Mouse (Mus musculus): ENCODE measurements around the gene Pald1. TPM values are rescaled to one million over a fixed set of nuclear protein-coding genes. Genes with fewer than 3 reads are reported as not detected.

The Pald1 gene
- polyA plus RNA-seq, 1 experiment = 7.5 TPM

DNA sequence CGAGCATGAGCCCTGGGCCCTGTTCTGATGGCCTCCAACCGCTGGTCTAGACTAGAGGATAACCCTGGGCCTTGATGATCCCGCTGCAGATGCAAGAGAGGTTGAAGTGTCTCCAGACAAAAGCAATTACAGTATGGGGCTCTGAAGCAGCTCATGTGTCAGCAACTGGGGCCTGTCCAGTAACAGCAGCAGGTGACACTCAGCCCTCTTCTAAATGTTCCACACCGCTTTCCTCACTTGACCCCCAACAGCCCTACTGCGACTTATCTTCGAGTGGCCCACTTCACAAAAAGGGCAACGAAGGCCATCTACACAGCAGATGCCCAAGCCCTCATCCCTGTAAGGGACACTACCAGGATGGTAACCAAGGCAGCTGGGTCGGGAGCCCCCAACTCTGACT, 38.2 kb downstream of the Pald1 start:
- Histone ChIP-seq H3K27ac (ENCODE audit: control insufficient read depth, insufficient read depth, low read depth, low read length) (no peak overlapping the region), H3K4me1 (ENCODE audit: control insufficient read depth, insufficient read depth, low read length) (peaks cover 28% of the 10 kb centered on the region), H3K4me3 (ENCODE audit: control insufficient read depth, low read depth, low read length) (no peak overlapping the region), H3K36me3 (ENCODE audit: control insufficient read depth, insufficient read depth, low read length) (no peaks in the 10 kb centered on the region), H3K27me3 (ENCODE audit: control insufficient read depth, insufficient read depth, low read length) (no peaks in the 10 kb centered on the region)
- TF ChIP-seq POLR2A (IDR thresholded peaks at IDR 0.05; ENCODE audit: control insufficient read depth, low read depth, low read length) = no peak
- no peak for TF ChIP-seq CTCF (IDR thresholded peaks at IDR 0.05; ENCODE audit: control insufficient read depth, insufficient read depth, insufficient replicate concordance, low read depth, low read length)

DNA sequence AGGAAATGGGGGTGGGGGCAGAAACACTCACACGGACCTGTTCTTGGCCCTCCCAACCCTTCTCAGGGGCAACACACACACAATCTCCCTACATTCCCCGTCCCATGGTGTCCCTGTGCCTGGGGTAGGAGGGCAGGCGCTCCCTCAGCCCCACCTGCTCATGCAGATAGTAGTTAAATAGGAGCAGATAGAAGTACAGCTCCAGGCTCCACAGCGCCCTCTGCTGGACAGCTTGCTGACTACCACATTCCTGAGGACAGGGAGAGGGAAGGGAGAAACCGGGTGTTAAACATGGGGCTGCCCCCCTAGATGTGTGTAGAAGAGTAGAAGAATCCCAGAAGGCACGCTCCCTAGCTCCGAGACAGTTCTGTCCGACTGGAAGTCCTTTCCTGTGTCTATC, 39.4 kb downstream of the Pald1 start:
- no peaks in the 10 kb centered on the region for H3K36me3 ChIP-seq (ENCODE audit: control insufficient read depth, insufficient read depth, low read length)
- peak; percentile 87 for TF ChIP-seq CTCF (IDR thresholded peaks at IDR 0.05; ENCODE audit: control insufficient read depth, insufficient read depth, insufficient replicate concordance, low read depth, low read length)
- TF ChIP-seq POLR2A (IDR thresholded peaks at IDR 0.05; ENCODE audit: control insufficient read depth, low read depth, low read length) = no peak
- H3K4me3 ChIP-seq (ENCODE audit: control insufficient read depth, low read depth, low read length) = no peak overlapping the region
- H3K4me1 ChIP-seq (ENCODE audit: control insufficient read depth, insufficient read depth, low read length) = peaks cover 28% of the 10 kb centered on the region
- no peaks in the 10 kb centered on the region for H3K27me3 ChIP-seq (ENCODE audit: control insufficient read depth, insufficient read depth, low read length)
- no peak overlapping the region for H3K27ac ChIP-seq (ENCODE audit: control insufficient read depth, insufficient read depth, low read depth, low read length)

DNA sequence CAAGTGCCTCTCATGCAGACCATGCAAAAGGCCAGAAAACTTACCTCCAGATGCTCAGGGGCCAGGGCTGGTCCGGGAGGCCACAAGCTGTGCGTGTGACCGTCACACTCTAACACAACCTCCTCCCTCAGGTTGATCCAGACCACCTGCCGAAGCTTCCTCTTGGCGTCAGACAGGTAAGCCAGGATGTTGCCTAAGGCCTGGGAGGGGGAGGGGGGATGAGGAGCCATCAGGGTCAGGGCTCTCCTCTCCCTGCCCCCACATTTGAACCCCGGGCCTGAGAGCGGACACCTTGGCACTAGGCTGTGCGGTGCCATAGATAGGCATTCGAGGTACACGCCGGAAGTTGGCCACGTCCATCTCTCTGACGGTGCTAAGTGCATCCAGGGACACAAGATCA, 40.6 kb downstream of the Pald1 start:
- Histone ChIP-seq H3K36me3 (ENCODE audit: control insufficient read depth, insufficient read depth, low read length) (no peaks in the 10 kb centered on the region), H3K27ac (ENCODE audit: control insufficient read depth, insufficient read depth, low read depth, low read length) (no peak overlapping the region), H3K27me3 (ENCODE audit: control insufficient read depth, insufficient read depth, low read length) (no peaks in the 10 kb centered on the region), H3K4me1 (ENCODE audit: control insufficient read depth, insufficient read depth, low read length) (peaks cover 28% of the 10 kb centered on the region), H3K4me3 (ENCODE audit: control insufficient read depth, low read depth, low read length) (no peak overlapping the region)
- TF ChIP-seq POLR2A (IDR thresholded peaks at IDR 0.05; ENCODE audit: control insufficient read depth, low read depth, low read length) (no peak), CTCF (IDR thresholded peaks at IDR 0.05; ENCODE audit: control insufficient read depth, insufficient read depth, insufficient replicate concordance, low read depth, low read length) (no peak)

DNA sequence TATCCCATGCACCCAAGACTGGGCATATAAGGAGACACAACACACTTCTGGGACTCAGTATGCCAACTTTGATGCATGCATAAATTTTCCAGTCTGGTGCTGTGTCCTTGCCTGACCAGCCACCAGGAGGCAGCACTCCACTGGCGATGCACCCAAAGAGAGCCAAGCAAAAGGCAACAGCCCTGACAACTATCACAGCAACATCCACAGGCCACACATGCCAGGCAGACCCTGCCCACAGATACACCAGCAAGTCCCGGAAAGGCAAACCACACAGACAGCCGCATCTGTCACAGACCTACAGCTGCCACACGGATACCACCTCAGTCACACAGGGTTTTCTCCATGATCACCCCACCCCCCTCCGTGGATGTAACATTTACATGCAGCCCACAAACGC, 41.8 kb downstream of the Pald1 start:
- TF ChIP-seq CTCF (IDR thresholded peaks at IDR 0.05; ENCODE audit: control insufficient read depth, insufficient read depth, insufficient replicate concordance, low read depth, low read length) = peak; percentile 70; the same call in 1 of the 2 replicates
- no peak for TF ChIP-seq POLR2A (IDR thresholded peaks at IDR 0.05; ENCODE audit: control insufficient read depth, low read depth, low read length)
- Histone ChIP-seq H3K36me3 (ENCODE audit: control insufficient read depth, insufficient read depth, low read length) (no peaks in the 10 kb centered on the region), H3K4me3 (ENCODE audit: control insufficient read depth, low read depth, low read length) (no peak overlapping the region)

DNA sequence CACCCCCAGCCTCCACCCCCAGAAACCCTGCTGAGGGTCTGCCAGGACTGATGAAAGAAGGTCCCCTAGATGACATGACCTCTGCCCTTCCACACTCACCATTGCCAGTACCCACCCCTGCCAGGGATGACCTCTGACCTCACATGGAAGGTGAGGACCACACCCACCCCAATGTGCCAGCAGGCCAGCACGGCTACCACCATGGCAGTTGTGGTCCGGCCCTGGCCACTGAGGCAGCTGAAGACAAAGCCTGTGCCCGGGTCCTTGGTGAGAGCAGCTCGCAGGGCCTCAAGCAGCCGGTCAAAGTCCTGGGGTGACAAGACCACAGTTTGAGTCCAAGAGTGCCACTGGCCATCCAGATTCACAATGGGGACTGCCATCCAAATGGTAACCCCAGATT, 42.3 kb downstream of the Pald1 start:
- H3K4me3 ChIP-seq (ENCODE audit: control insufficient read depth, low read depth, low read length) = no peak overlapping the region
- H3K4me1 ChIP-seq (ENCODE audit: control insufficient read depth, insufficient read depth, low read length) = peaks cover 20% of the 10 kb centered on the region
- H3K27ac ChIP-seq (ENCODE audit: control insufficient read depth, insufficient read depth, low read depth, low read length) = no peak overlapping the region
- no peaks in the 10 kb centered on the region for H3K36me3 ChIP-seq (ENCODE audit: control insufficient read depth, insufficient read depth, low read length)
- TF ChIP-seq POLR2A (IDR thresholded peaks at IDR 0.05; ENCODE audit: control insufficient read depth, low read depth, low read length) (no peak), CTCF (IDR thresholded peaks at IDR 0.05; ENCODE audit: control insufficient read depth, insufficient read depth, insufficient replicate concordance, low read depth, low read length) (no peak)
- H3K27me3 ChIP-seq (ENCODE audit: control insufficient read depth, insufficient read depth, low read length) = no peaks in the 10 kb centered on the region

More for the DNA sequence above, 41.8 kb downstream of the Pald1 start:
- Histone ChIP-seq H3K27me3 (ENCODE audit: control insufficient read depth, insufficient read depth, low read length) (no peaks in the 10 kb centered on the region), H3K27ac (ENCODE audit: control insufficient read depth, insufficient read depth, low read depth, low read length) (no peak overlapping the region), H3K4me1 (ENCODE audit: control insufficient read depth, insufficient read depth, low read length) (peaks cover 24% of the 10 kb centered on the region)

DNA sequence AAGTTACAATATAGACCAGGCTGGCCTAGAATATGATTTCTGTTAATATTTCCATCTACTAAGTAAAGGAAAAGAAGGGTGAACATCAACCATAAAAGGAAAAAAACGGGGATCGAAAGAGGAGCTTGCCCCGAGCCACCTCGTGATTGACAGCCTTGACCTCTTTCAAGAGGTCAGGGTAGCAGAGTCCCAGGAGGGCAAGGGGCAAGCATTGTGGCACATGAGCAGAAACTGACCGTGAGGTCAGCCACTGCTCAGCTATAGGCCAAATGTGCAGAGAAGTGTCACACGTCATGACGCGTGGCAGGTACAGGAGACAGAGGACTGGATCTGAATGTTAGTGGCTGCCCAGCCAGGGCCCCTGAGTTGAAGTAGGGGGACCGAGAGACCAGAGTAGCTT, 43.1 kb downstream of the Pald1 start:
- H3K4me3 ChIP-seq (ENCODE audit: control insufficient read depth, low read depth, low read length) = no peak overlapping the region
- no peak overlapping the region for H3K27ac ChIP-seq (ENCODE audit: control insufficient read depth, insufficient read depth, low read depth, low read length)
- no peaks in the 10 kb centered on the region for H3K36me3 ChIP-seq (ENCODE audit: control insufficient read depth, insufficient read depth, low read length)
- H3K4me1 ChIP-seq (ENCODE audit: control insufficient read depth, insufficient read depth, low read length) = peaks cover 14% of the 10 kb centered on the region
- no peaks in the 10 kb centered on the region for H3K27me3 ChIP-seq (ENCODE audit: control insufficient read depth, insufficient read depth, low read length)
- TF ChIP-seq CTCF (IDR thresholded peaks at IDR 0.05; ENCODE audit: control insufficient read depth, insufficient read depth, insufficient replicate concordance, low read depth, low read length) (no peak), POLR2A (IDR thresholded peaks at IDR 0.05; ENCODE audit: control insufficient read depth, low read depth, low read length) (no peak)

DNA sequence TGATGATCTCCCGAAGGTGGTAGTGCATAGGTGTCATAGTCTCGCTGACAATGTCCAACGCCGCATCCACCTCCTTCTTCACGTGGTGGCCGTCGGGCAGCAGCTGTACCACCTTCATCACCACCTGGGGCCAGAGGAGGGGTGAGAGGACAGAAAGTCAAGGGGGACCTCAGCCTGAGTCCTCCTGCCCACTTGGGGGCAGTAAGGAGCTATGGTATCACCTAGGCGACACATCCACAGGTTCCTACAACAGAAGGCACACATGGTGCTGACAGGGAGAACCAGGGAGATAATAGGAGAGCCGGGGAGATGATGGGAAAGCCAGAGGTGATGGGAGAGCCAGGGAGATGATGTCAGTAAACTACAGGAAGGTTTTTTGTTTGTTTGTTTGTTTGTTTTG, 44.1 kb downstream of the Pald1 start:
- Histone ChIP-seq H3K27me3 (ENCODE audit: control insufficient read depth, insufficient read depth, low read length) (no peaks in the 10 kb centered on the region), H3K4me3 (ENCODE audit: control insufficient read depth, low read depth, low read length) (no peak overlapping the region), H3K27ac (ENCODE audit: control insufficient read depth, insufficient read depth, low read depth, low read length) (no peak overlapping the region), H3K4me1 (ENCODE audit: control insufficient read depth, insufficient read depth, low read length) (peaks cover 7% of the 10 kb centered on the region), H3K36me3 (ENCODE audit: control insufficient read depth, insufficient read depth, low read length) (no peaks in the 10 kb centered on the region)
- TF ChIP-seq CTCF (IDR thresholded peaks at IDR 0.05; ENCODE audit: control insufficient read depth, insufficient read depth, insufficient replicate concordance, low read depth, low read length) (peak; percentile 45; the same call in 1 of the 2 replicates), POLR2A (IDR thresholded peaks at IDR 0.05; ENCODE audit: control insufficient read depth, low read depth, low read length) (no peak)

DNA sequence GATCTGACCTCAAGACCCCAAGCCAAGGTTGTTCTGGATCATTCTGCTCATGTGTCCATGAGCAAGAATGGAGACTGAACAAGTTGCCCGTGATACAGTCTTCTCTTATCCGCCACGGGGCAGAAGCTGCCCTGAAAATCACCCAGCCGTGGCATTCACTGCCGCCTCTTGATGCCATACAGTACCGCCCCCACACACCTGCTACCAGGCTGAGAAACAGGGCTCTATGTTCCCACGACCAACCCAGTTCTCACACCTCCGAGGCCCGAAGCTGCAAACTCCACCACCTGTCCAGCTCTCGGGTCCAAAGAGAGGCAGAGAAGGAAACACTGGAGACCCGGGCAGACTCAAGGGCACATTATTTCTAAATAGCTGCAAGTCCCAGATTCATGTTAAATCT, 45.7 kb downstream of the Pald1 start:
- Histone ChIP-seq H3K4me1 (ENCODE audit: control insufficient read depth, insufficient read depth, low read length) (no peaks in the 10 kb centered on the region), H3K4me3 (ENCODE audit: control insufficient read depth, low read depth, low read length) (no peak overlapping the region), H3K36me3 (ENCODE audit: control insufficient read depth, insufficient read depth, low read length) (no peaks in the 10 kb centered on the region), H3K27ac (ENCODE audit: control insufficient read depth, insufficient read depth, low read depth, low read length) (no peak overlapping the region; the same call in 1 of the 2 replicates), H3K27me3 (ENCODE audit: control insufficient read depth, insufficient read depth, low read length) (no peaks in the 10 kb centered on the region)
- TF ChIP-seq CTCF (IDR thresholded peaks at IDR 0.05; ENCODE audit: control insufficient read depth, insufficient read depth, insufficient replicate concordance, low read depth, low read length) = no peak
- TF ChIP-seq POLR2A (IDR thresholded peaks at IDR 0.05; ENCODE audit: control insufficient read depth, low read depth, low read length) = no peak
